Mouse (Mus musculus): ENCODE results near the gene Dkc1.

Gene Dkc1

DNA sequence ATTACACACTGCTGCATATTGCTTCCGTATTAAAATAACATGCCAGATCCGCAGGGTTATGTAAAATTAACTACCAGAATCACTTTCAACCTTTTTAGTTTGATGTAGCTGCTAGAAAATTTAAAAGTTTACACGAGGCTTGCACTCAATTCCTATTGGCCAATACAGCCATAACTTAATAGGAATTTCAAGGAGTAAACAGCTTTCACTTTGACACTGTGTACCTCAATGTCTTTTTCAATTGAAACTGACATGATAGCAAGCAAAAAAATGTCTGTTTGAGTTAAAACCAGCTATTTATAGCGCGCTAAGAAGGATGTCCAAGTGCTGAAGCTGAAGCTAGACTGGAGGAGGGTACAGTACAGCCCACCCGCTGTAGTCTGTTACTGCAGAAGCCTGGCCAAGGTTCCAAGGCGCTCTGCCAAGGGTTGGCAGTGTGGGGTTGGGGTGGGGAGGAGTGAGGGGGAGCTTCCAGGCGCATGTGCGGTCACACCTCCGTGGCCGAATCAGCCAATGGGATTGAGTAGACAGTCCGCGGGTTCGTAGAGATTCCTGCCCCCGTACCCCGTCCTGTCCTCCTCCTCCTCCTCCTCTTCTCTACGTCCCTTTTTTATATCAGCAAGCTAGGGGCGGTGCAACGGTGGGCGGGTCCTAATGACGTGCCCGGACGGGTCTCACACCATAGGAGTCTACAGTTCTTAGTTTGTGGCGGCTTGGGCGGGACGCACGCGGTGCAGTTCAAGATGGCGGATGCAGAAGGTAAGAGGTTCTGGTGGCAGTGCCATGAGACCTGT lies at the start of gene Dkc1:
Dkc1 (plus strand) TSS at position 486 of the 794 bp plus-strand sequence.
- peak; percentile 95 for DNase-seq (ENCODE audit: low spot score)

DNA sequence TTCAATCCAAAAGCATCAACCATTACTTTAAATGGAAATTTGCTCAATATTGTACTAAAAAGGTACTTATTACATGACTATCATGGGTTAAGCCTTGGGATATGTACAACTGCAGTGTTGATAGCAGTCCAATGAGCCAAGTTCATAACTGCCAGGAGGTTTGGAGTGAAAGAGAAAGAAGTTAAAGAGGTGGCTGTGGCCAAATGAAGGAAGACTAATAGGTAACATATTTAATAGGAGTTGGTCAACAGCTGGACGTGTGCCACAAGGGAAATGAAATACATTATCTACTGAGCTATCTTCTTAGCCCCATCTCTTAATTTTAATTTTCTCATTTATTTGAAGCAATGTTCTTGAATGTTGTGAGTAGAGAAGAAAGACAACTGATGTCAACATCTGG lies 49.7 kb upstream of the Dkc1 start:
- no peak for DNase-seq (ENCODE audit: low spot score)

DNA sequence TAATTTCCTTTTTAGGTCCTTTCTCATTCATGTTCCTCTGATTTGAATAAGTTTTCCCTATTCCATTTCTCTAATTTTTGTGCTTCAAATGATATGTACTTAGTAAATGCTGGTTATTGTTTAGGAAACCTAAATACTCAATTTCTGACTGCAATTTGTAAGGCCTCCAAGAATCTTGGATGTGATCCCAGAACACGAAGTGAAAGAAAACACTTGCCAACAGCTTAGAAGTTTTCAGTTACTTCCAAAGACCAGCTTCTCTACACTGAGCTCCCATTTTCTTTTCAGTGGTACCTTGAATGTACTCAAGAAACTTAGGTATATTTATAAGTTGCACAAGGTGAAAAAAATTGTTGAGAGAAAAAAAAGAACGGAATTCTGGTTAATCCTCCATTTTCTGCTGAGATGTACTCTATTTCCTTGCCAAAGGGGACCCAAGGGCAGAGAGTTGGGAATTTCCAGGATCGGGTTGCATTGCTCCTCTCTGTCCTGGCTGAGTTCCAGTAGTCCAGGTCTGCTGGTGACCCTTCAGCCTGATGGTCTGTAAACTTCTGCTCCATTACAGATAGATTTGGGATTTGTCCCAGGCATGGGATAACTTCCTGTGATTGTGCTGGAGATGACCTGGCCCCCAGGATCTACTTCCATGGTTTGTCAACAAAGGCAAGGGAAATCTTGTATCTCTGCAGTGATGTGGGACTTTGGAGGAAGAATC lies 48.6 kb upstream of the Dkc1 start:
- peak; percentile 38 for DNase-seq (ENCODE audit: low spot score)

DNA sequence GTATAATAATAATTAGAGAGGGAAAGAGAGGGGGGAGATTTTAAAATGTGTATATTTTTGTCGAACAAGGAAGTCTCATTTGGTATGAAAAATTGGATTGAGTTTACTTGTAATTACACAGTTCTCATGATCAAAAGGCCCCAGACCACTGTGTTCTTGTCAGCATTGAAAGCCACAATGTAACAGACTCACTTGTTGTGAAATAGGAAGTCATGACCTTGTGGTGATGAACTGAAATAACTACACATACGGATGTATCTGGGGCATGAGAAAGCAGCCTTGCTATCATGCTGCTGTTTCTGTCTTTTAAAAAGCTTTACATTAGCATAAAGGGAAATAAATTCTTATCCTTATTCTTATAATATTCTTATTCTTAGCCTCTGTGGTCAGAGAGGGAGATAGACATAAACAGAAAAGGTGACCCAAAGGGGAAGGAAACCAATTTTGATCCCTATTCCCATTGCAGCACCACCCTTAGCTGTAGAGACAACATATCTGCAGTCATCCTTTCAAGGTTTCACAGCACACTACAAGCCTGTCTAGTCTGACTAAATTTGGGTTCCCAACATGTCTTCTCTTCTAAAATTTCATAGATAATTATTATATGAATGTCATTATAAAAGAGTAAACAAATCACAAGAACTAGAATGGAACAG lies 39.4 kb upstream of the Dkc1 start:
- peak; percentile 36 for DNase-seq (ENCODE audit: low spot score)

DNA sequence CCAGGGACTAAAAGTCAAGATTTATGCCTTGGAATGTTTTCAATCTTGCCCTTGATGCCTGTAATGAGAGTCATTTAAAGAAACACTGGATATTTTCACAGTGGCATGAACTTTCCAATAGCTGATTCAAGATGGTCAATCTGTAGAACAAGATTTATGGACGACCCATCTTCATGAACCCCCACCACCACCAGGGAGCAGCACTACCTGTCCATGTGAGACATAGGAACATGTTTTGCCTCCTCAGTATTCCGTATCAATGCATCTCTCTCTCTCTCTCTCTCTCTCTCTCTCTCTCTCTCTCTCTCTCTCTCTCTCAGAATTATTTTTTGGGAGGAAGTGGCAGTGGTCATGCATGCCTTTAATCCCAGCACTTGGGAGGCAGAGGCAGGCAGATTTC lies 13.3 kb upstream of the Dkc1 start:
- DNase-seq (ENCODE audit: low spot score): no peak

DNA sequence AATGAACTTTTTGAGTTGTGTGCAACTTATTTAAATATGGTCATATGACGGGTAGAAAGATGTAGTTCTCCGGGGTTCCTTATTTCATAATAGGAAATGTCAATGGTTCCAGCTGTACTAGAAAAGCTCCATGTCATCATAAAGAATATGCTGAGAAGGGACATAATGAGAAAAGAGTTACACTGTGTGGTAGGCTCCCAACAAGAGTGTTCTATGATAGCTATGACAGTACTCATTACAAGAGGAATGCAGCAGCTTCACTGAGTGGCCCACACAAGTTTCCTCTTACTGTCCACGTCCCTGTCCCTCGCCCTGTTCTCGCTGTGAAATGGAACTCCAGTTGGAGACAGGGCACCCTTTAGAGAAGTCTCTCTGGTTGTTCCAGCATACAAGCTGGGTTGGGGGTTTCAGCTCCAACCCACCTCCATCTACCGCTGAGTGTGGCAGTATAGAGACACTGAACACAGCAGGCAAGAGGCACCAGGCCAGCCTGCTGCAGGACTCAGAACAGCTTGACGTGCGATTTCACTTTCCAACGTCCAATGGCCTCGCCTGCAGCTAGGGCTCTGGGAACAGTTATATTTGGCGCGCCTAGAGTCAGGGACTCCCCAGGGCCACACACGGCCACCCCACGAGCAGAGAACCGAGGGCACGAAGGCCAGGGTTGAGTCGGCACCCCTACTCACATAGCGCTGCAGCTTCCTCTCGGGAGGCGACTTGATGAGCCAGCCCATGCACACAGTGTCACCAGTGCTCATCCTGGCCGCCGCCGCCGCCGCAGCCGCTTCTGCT lies 11.5 kb upstream of the Dkc1 start:
- no peak for DNase-seq (ENCODE audit: low spot score)

DNA sequence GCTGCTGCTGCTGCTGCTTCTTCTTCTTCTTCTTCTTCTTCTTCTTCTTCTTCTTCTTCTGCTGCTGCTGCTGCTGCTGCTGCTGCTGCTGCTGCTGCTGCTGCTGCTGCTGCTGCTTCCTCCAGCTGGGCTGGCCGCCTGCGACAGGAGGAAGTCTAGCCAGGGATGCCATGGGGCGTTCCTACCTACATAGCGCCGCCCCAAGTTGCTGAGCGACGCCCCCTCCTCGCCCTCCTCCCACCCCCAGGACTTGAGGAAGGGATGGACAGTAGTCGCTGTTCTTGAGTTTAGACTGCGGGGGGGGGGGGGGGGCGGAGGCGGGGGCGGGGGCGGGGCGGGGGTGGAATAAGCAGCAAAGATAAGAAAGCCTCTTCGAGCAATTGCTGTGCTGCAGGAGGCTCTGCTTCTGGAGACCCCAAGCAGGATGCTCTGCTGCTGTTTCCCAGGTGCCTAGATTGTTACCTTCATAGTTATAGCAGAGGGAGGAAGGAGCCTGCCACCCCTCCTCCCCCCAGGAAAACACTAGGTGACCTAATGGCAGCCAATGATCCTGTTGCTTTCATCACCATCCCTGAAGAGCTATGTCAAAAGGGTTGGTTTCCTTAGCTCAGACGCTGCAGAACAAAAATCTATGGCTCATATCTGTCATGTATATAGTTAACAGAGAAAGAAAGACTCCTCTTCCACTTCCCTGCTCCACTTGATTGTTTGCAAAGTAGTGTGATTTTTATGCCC lies 10.7 kb upstream of the Dkc1 start, which contains the start of gene Gab3:
Gab3 (minus strand) TSS at position 685 of the 735 bp plus-strand sequence.
- peak; percentile 60 for DNase-seq (ENCODE audit: low spot score)

DNA sequence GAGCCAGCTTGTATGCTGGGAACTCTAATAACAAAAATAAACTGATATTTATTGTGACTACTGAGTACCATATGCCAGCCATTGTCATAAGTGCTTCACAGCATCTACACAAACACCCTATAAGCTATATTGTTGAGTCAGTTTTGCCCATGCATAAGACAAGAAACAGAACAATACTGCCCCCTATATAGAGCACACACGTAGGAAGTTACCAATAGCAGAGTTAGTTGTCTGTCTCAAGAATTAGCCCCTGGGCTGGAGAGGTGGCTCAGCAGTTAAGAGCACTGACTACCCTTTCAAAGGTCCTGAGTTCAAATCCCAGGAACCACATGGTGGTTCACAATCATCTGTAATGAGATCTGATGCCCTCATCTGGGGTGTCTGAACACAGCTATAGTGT lies 10.0 kb upstream of the Dkc1 start:
- no peak for DNase-seq (ENCODE audit: low spot score)

DNA sequence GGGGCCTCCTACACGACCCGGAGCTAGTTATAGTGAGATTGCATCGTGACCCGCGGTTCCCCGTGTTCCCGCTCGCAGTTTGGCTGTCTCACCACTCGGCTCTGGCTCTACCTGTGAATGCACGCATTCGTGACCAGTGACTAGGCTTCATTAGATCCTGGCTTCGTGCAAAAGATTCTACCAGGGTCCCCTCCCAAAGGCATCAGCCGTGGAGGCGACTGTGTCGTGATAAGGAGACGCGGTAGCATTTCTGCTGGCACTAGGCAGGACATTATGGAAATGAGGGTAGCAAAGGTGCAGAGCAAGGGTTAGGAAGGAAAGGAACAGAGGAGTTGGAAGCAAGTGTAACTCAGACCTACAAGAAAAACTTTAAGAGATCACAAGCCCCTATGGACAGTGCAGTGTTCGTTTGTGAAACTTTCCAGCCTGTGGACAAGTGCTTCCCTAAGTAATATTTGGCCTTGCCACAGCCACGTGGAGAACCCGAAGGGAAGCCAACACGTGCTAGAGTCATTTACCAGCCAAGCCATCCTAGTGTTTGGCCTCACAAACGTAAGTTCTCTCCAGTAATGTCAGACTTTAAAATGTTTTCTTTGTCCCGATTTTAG lies 613 bp downstream of the Dkc1 start:
- no peak for DNase-seq (ENCODE audit: low spot score)

DNA sequence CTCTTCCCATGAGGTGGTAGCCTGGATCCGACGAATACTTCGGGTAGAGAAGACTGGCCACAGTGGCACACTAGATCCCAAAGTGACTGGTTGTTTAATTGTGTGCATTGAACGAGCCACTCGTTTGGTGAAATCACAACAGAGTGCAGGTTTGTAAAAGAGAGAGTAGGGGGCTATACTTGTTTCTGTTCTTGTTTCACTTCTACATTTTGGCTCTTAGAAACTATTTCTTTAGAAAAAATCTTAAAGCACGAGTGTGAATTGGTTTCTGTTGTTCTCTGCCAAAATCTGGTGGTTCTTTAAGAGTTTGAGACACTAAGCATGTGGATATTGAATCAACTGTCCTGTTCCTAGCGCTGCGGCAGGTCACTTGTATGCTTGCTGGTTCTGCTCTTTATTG lies 3.1 kb downstream of the Dkc1 start:
- DNase-seq (ENCODE audit: low spot score): no peak

DNA sequence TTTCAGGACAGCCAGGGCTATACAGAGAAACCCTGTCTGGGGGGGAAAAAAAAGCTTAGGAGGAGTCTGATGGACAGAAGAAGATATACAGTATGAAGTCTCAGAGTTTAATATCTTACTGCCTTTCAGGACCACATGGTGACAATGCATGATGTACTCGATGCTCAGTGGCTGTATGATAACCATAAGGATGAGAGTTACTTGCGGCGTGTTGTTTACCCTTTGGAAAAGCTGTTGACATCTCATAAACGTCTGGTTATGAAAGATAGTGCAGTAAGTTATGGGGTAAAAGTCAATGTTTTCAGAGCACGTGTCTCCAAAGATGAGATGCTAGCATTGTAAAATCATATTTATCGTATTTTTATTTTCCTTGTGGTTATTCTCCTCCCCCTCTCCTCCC lies 6.6 kb downstream of the Dkc1 start:
- no peak for DNase-seq (ENCODE audit: low spot score)

DNA sequence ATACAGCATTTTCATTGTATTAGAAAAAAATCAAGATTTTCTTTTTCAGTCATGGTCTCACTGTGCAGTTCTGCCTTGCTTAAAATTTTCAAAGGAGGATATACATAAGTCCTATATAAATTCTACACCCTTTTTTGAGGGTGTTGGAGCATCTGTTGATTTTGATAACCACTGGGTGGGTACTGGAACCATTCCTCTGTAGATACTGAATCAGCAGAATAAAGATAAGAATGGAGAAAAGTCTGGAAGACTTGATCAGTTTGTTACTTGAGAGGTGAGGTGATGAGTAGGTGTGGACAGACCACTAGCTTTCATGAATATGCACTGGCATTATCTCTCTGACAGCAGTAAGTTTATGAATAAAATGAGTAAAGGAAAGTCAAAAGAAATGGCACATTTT lies 19.9 kb downstream of the Dkc1 start:
- DNase-seq (ENCODE audit: low spot score): no peak

DNA sequence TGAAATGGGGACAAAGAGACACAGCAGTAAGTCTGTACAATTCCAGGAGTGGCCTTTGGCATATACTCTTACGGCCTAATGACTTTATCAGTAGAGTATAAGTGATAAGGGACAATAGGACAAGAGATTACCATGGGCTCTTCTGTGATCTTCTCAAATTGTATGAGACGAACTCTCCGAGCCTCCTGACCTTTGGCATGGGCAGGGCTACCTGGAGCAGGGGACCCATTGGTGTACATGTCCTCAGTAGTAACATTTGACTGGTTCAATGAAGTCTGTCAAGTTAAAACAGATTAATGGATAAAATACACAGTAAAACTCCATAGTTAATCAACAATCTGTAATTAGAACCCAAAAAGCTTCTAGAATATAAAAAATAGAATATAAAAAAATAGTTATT lies 30.0 kb downstream of the Dkc1 start:
- DNase-seq (ENCODE audit: low spot score): no peak

DNA sequence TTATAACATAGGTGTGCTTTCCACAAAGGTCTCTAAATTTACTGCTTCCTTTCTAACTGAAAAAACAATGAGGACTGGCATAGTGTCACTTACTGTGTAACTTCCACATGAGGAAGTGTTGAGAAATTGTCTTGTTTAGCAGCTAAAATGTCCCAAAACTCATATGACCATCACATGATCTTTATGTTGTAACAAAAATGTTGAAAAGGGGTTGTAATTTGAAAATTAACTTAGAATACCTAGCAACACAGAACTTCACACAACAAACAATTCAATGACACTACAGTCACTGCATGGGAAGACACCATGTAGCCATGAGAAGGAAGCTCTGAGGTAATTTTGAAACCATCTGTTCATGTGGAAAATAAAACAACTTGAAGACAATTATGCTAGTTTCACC lies 31.2 kb downstream of the Dkc1 start:
- DNase-seq (ENCODE audit: low spot score): peak; percentile 5

DNA sequence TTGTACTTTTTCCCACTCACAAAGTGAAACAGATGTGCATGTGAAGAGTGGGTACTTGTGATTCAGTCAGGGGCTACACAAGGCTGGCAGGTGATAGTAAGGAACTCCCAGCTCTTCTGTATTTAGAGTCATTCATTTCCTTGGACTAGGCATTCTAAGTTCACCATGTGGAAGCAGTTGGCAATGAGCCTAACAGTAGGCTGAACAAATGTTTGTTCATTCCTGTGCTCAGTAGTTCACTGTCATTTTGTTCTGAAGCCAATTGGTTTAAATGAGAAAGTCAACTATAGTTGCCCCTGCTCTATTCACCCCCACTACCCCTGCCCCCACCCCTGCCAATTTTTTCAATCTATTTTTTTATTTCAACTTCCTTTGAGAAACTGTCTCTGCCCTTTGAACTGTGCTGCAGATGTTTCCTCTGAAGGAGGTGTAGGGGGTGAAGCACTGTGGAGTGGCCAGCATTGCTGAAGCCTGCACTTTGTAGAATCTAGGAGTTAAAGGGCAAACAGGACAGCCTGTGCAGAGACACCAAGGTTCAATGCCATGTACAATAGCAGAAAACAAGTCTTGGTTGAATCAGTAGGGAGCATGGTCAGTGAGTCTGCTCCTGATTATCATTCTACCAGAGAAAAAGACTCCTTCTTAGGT lies 32.8 kb downstream of the Dkc1 start:
- peak; percentile 32 for DNase-seq (ENCODE audit: low spot score)

DNA sequence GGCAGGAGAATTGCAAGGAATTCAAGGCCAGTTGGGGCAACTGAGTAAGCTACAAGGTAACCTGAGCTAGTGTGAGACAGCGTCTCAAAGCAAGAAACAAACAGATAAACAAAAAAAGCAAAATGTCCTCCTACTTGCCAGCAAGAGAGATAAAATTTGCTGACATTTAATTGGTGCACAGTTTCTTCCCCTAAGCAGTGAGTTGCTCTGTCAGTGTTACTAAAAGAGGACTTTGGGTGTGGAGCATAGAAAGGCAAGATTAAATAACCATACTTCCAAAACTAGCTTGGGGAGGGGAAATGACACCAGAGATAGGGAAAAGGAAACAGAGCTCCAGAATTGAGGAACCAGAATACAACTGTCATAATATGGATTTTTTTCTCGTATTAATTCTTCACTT lies 33.8 kb downstream of the Dkc1 start:
- no peak for DNase-seq (ENCODE audit: low spot score)

DNA sequence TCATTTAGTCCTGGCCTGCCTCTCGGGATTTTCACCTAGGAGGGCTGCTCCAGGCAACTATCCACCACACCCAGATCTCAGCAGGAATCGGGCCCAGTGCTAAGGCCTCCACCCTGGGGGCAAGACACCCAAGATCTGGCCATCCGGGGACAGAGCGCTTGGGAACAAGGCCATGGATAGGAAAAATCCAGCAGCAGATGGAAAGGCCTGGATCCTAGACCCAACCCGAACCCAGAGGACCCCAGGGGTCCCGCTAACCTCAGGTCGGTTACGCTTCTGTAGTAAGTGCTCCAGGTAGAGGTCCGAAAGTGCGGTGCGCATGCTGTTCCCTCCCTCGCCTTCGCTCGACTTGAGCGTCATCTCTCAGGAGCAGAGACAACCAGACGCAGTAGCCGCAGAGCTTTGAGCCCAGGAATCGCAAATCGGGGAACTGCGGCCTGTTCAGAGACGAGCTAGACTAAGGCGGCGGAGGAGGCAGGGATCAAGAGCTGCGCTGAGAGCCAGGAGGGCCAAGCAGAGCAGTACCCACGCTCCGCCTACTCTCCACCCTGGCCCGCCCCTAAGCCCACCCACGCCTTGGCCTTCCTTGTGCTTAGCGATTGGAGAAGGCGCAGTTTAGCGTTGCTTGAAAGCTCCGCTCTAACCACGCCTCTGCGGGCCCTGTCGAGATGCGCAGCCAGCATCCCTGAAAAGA lies 35.0 kb downstream of the Dkc1 start, which contains the start of gene Mpp1:
Mpp1 (minus strand) TSS at position 550 of the 694 bp plus-strand sequence.
- peak; percentile 82 for DNase-seq (ENCODE audit: low spot score)

DNA sequence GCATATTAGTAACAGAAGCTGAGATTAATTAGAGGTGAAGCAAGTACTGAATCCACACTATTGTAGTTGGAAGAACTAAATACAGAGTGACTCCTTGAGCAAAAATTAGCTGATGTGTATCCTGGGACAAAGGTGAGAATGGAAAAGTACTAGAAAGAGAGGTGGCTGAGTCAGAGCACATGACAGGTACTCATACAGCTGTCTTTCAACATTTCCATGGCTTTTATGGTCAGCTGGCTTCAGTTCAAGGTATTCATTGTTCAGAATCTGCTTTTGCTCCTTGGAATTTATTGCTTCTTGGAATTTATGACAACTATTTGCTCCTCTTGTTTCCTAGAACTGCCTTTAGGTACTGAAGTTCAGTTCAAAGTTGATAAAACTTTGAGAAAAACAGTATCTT lies 41.3 kb downstream of the Dkc1 start:
- DNase-seq (ENCODE audit: low spot score): no peak

DNA sequence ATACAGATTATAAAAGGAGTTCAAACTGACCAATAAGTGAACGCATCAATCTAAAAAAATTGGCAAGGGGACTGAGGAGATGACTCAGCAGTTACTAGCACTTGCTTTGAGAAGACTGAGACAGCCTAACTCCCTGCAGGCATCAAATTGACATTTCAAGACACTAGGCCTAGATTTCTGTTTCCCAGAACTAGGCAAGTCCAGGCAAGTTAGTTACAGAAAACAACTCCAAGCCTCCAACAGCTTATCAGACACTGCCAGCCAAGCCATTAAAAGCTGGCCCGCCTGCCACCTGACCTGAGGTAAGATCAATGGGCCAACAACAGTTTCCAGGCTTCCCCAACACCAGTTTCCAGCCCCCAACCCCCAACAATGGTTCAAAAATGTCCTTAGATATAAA lies 42.1 kb downstream of the Dkc1 start:
- no peak for DNase-seq (ENCODE audit: low spot score)

DNA sequence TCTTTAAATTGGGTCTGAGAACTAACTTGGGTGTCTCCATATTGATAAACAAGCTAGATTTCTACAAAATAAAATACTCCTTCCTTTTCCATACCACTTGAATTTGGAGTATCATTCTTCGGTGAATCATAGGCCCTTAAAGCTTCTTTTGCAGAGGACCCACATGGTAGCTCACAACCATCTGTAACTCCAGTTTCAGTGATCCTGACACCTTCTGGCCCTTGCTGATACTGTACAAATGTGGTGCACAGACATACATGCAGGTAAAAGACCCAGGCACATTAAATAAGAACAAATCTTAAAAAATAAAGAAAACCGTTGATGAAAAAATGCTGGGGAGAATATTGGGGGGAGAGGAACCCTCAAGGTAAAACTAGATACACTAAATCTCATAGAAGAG lies 42.5 kb downstream of the Dkc1 start:
- DNase-seq (ENCODE audit: low spot score): no peak

All from lung, postnatal 25 days (tissue).